Mouse (Mus musculus): ENCODE data around the gene Ankrd44. TPM values are rescaled to one million over a fixed set of nuclear protein-coding genes. Genes with fewer than 3 reads are reported as not detected.

Ankrd44 gene
- total RNA-seq, 2 experiments from 2014 or later, result 13.5 to 16.5 TPM

GRCm38 (mm10) chr1:54887873-54888272, 38.3 kb downstream of the Ankrd44 start:
- DNase-seq, result no peak

- DNase-seq, result no peak
Observed at GRCm38 (mm10) chr1:54882856-54883467, 43.2 kb downstream of the Ankrd44 start.

- no peak for DNase-seq
Observed at GRCm38 (mm10) chr1:54881523-54881922, 44.7 kb downstream of the Ankrd44 start.

- no peak for DNase-seq
Observed at GRCm38 (mm10) chr1:54877423-54878073, 48.6 kb downstream of the Ankrd44 start.

GRCm38 (mm10) chr1:54877014-54877413, 49.2 kb downstream of the Ankrd44 start:
- DNase-seq, result no peak

- DNase-seq, result no peak
Observed at GRCm38 (mm10) chr1:54874094-54874493, 52.1 kb downstream of the Ankrd44 start.

GRCm38 (mm10) chr1:54872857-54873616, 53.1 kb downstream of the Ankrd44 start:
- DNase-seq, result no peak

GRCm38 (mm10) chr1:54871321-54871720, 54.9 kb downstream of the Ankrd44 start:
- DNase-seq, result no peak

- DNase-seq, result no peak
Observed at GRCm38 (mm10) chr1:54870634-54871033, 55.6 kb downstream of the Ankrd44 start.

GRCm38 (mm10) chr1:54867226-54867625, 59.0 kb downstream of the Ankrd44 start:
- DNase-seq, result no peak

- DNase-seq, result no peak
Observed at GRCm38 (mm10) chr1:54866131-54866530, 60.1 kb downstream of the Ankrd44 start.

GRCm38 (mm10) chr1:54864928-54865652, 61.1 kb downstream of the Ankrd44 start:
- no peak for DNase-seq

GRCm38 (mm10) chr1:54860361-54860760, 65.8 kb downstream of the Ankrd44 start:
- no peak for DNase-seq

- no peak for DNase-seq
Observed at GRCm38 (mm10) chr1:54859876-54860275, 66.3 kb downstream of the Ankrd44 start.

- no peak for DNase-seq
Observed at GRCm38 (mm10) chr1:54858898-54859297, 67.3 kb downstream of the Ankrd44 start.

- DNase-seq, result no peak
Observed at GRCm38 (mm10) chr1:54856502-54856901, 69.7 kb downstream of the Ankrd44 start.

- DNase-seq, result no peak
Observed at GRCm38 (mm10) chr1:54855970-54856369, 70.2 kb downstream of the Ankrd44 start.

- DNase-seq, result no peak
Observed at GRCm38 (mm10) chr1:54854388-54854787, 71.8 kb downstream of the Ankrd44 start.

GRCm38 (mm10) chr1:54853311-54854000, 72.7 kb downstream of the Ankrd44 start:
- no peak for DNase-seq

- no peak for DNase-seq
Observed at GRCm38 (mm10) chr1:54851610-54852009, 74.6 kb downstream of the Ankrd44 start.

- no peak for DNase-seq
Observed at GRCm38 (mm10) chr1:54850077-54850476, 76.1 kb downstream of the Ankrd44 start.

- no peak for DNase-seq
Observed at GRCm38 (mm10) chr1:54847238-54847637, 78.9 kb downstream of the Ankrd44 start.
